Mouse (Mus musculus) kidney, adult 9 months (tissue): Measurements from ENCODE around the gene Atp8b3.

Experiments
- DNase-seq: peaks from one replicate; pipeline ENCODE4 v3.0.0; 2022

Atp8b3 gene

DNA sequence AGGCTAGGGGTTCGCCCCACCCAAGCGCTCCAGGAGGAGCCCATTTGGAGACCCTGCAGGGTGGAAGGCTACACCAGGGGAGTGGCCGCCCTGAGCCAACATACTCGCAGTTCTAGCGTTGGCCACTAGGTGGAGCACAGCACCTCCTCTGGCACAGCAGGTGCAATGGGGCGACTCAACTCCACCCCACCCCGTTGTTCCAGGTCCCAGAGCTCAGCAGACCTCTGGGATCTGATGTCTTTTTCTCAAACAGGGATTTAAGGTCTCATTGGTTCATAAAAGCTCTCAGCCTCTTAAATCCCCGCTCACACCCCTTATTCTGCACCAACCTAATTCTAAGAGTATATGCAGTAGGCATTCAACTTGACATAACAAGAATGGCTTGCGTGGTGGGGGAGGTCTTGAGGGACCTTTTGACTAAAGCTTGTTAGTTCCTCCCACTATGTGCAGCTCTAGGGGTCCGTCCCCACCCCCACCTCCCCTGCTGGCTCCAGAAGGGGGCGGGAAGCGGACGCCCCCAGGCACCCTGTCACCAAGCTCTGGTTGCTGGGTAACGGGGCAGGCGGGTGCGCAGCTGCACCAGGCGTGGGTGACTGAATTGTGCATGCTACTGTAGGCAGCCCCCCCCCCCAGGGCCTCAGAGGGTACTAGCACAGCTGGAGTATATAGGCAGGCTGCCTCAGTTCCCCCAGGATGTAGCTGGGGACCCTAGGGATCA is 27.6 kb upstream of the Atp8b3 start:
- peak; percentile 88 for DNase-seq

DNA sequence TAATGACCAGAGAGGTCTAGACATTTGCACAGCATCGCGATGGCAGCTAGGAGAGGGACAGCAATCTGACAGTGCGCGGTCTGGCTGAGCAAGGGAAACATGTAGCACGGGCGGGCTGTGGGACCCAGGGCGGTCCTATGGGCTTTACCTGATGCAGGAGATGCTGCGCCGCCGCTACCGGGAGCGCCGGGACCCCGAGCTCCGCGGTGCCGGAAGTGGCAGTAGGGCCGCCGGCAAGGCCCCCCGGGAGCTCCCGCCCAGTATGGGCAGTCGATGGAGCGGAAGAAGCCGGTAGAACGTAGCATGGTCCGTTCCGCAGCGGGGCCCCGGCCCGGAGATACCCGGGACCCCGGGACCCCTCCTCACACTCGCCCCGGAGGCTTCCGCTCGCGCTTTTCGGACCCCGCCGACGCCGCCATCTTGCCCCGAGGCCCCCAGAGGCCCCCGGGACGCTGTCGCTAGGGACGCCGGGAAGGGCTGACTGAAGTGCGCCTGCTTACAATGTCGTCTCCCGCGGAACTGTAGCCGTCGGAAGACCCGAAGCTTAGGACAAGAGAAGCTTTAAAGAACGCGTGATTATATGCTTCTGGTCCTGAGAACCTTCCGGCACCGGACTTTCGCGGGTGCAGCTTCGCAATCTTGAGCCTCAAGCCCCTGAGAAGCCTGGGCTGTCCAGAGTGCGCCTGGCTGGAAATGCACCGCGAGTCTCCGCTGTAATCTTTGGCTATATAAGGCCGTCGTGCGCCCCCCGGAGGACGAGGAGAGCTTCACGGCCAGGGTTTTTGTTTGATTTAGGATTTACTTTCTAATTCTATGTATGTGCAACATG is 22.4 kb upstream of the Atp8b3 start, which contains the start of gene Rexo1:
Gene Rexo1, minus strand, starts transcription at position 445 of the 829 bp plus-strand sequence.
- DNase-seq: peak; percentile 97

DNA sequence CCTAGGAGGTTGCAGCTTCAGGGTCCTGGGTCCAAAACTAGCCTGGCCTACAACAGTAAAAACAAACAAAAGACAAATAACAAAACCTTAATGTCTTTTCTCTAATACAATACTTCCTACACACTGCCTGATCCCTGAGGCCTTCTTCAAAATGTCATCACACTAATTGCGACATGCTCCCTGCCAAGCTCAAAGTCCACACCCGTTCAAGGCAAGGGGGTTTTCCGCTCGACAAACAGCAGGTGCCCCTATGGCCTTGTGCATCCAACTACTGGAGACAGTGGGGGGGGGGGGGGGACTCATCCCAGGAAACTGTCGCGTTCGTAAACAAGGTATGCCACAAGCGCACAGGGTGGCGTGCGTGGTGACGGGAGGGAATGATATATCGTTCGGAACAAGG is 21.7 kb upstream of the Atp8b3 start:
- peak; percentile 56 for DNase-seq

DNA sequence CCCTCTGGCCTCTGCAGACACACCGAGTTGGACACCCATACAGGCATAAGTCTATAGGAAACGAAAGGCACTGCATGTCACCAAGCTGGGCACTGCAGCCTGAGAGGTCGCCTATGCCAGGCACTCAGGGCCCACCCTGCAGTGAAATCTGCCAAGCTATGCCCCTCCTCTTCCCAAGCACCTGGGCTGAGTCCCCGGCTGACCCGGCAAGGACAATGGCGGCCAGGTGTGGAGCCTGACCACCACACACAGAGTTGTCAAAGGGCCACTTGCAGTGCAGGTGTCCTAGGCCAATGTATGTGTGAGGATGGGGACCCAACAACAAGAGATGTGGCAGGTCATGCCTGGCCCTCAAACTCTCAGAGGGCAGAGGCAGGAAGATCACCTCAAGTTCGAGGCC is 20.5 kb upstream of the Atp8b3 start:
- DNase-seq: no peak

DNA sequence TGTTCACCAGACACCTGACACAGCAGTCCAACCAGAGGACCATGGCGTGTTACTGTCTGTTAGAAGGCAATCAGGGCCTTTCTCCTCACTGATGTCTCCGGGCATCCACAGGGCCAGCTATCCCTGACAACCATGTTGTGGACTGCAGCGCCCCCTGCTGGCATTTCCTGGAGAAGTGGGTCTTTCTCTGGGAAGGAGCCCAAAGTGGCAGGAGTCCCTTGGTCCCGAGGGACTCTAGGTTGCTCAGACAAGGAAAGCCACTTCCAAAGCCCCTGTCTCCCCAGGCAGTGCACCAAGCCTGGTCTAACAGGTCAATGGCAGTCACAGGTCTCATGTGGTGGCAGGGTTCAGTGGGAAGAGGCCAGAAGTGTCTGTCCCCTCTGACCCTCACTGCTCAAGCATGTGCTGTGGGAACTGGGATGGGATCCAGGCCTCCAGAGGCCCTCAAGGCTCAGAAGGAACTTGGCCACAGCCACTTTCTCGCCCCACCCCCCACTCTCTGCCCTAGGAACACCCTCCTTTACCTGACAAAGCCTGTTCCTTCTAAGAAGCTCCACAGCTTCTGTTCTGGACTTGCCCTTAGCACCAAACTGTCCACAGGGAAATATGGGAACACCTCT is 18.5 kb upstream of the Atp8b3 start:
- peak; percentile 88 for DNase-seq

DNA sequence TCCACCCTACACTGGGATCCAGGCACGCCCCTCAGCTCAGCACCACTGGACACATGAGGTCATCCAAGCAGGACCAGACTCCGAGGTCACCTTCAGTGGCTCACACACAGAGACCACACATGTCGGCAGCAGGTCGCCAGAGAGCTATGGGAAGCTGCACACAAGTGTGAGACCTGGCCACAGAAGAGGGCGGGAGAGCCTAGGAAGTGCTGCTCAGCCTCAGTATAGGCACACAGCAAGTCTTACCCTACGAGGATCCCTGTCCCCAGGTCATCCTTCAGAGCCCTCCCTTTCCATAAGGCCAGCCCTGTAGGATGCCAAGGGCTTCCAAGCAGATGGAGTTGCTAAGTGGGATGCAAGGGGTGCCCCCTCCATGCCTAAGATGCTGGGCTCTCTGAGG is 15.1 kb upstream of the Atp8b3 start:
- DNase-seq: no peak

DNA sequence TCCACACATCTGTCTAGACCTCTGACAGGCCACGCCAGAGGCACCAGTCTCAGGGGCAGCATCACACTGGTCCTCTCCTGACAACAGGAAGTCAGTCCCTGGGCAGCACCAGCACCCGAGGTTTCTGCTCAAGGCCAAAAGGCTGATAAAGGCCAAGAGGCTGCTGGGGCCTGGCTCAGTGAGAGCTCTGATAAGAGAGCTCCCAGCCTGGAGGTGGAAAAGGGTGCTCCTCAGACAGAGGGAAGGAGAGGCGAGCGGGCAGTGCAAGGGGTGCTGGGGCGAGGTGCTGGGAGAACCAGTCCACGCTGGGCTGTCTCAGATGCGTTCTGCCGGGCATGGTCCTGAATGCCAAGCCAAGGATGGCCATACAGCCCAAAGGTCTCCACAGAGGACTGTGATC is 14.7 kb upstream of the Atp8b3 start:
- no peak for DNase-seq

DNA sequence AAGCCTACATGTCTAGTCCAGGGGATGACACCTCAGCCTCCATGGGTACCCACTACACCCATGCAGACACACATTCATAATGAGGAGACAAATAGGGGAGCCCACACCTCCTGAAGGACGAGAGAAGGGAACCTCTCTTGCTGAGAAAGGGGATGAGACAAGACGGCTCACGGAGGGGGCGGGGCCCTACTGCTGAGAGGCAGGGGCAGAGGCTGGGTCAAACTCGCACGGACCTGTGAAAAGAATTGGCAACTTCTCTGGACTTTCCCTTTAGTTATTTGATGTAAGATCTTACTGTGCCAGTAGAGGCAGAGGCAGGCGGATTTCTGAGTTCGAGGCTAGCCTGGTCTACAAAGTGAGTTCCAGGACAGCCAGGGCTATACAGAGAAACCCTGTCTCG is 13.4 kb upstream of the Atp8b3 start:
- DNase-seq: no peak

DNA sequence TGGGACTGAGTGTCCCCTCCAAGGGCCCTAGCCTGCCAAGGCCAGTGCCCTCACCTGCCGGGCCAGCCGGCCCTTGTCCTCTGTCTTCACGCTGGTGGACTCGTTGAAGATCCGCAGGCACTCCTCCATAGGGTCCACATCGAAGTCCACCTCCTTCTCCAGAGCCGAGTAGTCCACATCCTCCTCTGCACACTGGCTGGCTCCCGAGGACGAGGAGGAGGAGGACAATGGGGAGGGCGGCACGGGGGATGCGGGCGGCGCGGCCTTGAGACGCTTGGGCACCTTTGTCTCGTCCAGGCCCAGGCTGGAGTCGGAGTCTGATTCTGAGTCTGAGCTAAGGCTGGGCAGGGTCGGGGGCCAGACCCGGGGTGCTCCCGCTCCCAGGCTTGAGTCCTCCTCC is 10.4 kb upstream of the Atp8b3 start:
- no peak for DNase-seq

DNA sequence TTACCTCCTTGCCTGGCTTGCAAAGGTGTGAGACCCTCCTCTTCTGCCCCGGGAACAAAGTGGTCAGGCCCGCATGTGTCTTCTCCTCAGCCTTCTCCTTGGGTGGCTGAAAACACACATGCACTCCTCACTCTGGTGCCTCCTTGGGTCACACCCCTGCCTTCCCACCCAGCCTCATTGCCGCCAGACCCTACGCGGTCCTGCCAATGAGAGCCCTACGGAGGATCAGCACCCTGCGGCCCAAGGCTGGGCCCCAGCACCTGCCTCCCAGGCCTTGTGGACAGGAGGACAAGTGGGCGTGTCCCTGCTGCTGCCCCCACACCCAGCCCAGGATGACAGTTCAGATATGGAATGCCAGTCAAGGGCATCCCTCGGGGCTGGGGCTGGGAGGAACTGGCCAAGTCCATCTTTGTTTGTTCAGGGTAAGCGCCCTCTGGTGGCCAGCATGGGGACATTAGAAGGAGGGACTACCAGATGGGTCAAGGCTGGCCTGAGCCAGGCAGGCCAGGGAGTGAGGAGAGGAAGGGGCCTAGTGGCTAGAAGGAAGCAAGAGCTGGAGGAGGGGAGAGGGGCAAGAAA is 9.6 kb upstream of the Atp8b3 start:
- DNase-seq: peak; percentile 56

DNA sequence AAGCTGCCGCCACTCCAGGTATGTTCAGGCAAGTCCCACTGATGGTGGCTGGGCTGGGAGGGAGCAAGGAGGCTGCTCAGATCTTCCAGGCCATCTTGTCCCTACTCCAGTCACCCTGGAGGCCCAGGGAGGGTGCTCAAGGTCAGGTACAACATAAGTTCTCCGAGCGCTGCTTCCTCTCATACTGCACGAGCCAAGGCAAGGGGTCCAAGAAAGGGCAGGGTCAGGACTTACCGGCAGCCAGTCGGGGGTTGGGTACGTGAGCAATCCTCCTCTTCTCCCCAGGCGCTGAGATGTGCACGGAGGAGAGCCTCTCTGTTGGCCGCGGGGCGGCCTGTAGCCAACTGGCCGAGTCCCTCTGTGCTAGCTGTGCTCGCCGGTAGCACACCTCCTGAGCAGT is 8.6 kb upstream of the Atp8b3 start:
- no peak for DNase-seq

DNA sequence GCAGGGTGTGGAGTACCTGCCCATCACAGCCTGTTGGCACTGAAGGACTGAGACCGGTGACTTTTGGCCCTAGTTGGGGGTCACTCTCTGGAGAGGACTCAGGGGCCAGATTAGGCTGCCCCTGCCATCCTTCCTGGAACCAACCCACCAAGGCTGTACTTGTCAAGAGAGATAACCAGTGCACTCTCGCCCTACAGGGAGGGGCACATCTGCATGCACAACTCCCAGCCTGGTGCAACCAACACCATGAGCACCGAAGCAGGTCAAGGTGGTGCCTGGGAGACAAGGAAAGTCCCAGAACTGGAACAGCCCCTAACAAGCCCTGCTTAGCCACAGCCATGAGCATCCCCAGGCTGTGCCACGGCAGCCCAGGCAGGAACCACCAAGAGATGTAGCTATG is 8.0 kb upstream of the Atp8b3 start:
- DNase-seq: no peak

DNA sequence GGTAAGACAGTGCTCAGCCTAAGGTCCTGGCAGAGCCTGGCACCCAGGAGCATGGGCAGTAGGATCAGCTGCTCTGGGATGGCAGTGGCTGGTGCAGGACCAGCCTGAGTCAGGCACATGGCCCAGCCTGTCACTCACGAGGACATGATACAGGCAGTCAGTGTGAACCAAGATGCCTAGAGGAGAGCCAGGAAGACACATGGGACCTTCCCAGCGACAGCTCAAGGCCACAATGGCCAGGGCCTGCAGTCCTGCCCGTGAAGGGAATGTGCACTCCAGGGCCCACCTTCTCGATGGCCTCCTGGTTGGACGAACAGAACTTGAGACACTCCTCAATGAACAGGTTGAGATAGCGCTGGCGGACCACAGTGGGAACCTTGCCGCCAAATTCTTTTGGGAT is 6.7 kb upstream of the Atp8b3 start:
- DNase-seq: no peak

DNA sequence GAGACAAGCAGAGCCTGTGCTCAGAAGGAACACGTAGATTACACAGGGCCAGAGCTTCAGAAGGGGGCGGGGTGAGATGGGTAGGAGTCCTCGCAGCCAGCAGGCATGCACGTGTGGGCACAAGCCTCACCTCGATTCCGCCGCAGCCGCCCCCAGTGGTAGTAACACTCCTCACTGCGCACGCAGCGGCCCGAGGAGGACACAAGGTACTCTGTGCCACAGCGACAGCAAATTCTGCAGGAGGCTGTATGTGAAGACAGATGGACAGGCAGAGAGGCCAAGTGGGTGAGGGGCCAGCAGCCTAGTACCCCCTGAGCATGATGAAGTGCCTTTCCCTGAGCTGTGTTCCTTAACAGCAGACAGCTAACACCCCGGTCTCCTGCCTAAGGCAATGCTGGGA is 4.9 kb upstream of the Atp8b3 start:
- DNase-seq: no peak

DNA sequence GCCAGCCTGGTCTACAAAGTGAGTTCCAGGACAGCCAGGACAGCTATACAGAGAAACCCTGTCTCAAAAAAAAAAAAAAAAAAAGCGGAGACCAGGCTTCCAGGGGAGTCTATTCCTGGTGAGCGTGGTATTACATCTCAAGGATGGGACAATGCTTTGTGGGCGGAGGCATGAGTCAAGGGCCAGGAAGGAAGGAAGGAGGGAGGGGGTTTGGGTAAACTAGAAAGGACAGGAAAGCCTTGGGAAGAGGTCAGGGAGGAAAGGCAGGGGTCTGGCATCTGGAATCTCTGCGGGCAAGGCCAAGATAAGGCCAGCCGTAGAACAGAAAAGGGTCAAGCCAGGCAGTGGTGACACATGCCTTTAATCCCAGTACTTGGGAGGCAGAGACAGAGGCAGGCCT is 569 bp upstream of the Atp8b3 start:
- no peak for DNase-seq

DNA sequence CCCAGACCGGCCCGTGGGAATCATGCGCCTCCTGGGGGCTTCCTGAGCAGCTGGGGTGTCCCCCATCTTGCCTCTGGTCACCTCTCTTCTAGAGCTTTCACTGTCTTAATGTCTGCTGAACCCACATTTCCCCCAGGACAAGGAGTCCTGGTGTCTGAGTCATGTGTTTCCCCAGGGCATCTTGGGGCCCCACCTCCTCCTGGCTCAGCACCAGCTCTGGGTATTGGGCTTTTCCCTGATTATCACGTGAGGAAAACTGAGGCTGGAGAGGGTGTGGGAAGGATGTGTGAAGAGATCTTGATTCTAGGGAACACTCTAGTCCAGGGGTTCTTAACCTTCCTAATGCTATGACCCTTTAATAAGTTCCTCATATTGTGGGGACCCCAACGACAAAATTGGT is 744 bp downstream of the Atp8b3 start:
- no peak for DNase-seq

DNA sequence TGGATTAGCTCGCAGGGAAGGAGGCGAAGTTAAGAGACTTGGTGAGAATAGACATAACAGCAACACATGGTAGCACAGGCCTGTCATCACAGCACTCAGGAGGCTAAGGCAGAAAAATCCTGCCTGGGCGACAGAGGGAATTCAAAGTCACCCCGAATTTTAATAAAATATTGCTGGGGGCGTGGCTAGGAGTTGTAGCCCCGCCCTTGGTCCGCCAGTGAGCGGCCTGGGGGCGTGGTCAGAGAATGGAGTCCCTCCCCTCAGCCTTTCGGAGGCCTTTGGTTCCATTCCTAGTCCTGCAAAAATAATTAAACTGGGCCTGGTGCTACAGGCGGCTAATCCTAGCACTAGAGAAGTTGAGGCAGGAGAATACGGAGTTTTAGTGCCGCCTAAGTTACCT is 3.2 kb downstream of the Atp8b3 start:
- no peak for DNase-seq

DNA sequence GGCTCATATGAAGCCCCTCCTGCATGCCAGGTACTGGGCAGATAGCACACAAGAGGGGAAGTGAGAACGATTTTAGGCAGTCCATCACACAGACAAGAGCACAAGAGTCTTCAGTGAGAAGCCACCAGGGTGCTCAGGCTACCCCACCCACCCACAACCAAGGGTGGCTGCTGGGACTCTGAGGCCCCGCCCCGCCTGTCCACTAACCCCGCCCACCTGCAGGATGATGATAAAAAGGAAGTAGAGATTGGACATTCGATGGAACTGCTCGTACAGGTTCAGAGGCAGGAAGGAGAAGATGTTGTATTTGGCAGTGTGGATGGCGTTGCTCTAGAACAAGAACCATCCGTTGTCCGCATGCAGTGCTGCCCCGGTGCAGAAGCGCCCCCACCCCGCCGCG is 3.9 kb downstream of the Atp8b3 start:
- DNase-seq: no peak

DNA sequence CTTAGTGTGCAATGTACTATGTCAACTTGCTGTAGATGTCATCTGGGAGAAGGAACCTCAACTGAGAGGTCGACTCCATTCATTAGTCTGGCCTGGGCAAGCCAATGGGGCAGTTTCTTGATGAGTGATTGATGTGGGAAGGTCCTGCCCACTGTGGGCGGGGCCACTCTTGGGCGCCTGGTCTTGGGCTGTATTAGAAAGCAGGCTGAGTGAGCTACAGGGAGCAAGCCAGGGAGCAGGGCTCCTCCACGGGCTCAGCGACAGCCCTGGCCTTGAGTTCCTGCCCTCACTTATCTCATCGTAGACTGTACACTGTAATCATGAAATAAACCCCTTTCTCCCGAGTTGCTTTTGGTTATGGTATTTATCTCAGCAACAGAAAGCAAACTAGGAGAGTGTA is 5.2 kb downstream of the Atp8b3 start:
- DNase-seq: no peak

DNA sequence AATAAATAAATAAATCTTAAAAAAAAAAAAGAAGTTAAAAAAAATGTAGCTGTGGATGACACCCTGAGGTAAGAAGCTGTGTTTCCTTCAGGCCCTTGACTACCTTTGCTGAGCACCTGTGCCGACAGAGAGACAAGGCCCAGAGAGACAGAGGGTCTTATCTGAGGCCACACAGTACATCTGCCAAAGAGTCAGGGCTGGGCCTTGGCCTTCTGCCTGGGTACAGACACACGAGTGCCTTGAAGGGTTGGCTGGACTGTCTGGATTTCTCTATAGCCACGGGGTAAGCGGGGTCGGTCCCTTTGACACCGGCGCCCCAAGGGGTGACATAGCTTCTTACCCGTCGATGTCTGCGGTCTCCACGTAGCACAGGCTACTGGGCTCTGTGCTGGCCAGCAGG is 6.1 kb downstream of the Atp8b3 start:
- DNase-seq: no peak

DNA sequence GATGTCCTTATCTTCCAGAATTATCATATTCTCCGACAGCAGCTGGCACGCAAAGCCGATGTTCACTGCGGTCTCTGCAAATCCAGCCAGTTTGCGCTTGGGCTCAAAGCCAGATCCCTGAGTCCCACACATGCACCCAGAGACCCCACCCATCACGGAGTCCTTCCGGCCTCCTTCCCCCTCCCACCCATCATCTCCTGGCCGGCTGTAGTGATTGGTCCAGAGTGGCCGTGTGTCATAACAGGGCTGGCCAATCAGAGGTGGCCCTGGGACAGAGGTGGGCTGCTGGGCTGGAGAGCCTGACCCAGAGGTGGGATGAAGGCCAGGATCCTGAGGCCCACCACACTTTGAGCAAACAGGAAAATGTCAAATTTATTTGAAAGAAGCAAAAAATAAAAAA is 12.8 kb downstream of the Atp8b3 start:
- DNase-seq: no peak

DNA sequence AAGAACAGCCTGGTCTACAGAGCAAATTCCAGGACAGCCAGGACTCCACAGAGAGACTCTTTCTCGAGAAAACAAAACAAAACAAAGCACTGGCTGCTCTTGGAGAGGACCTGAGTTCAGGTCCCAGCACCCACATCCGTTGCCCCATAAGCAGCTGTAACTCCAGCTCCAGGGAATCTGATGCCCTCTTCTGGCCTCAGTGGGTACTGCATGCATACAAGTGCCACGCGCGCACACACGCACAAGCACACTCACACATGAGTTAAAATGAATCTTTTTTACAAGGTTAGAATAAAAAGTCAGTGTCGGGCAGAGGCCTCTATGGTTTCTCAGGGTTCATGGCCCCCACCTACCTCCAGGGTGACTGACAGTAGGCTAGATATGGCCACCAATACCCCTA is 15.6 kb downstream of the Atp8b3 start:
- DNase-seq: no peak

DNA sequence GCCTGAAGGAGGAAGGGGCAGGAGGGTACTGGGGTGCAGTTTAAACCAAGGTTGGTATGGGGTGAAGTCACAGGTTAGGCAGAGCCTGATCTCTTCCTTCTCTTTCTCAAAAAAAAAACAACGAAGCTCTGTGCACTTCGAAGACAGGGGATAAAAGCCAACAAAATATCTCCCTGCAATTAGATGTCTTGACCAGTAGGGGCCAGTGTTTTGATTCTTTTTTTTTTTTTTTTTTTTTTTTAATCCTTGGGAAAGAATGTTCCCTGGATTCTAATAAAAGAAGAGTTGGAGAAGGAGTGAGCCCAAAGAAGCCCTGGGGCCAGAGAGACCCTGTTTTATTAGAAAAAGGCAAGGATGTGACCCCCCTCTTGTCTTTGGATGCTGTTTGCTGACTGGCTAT is 19.6 kb downstream of the Atp8b3 start:
- no peak for DNase-seq

DNA sequence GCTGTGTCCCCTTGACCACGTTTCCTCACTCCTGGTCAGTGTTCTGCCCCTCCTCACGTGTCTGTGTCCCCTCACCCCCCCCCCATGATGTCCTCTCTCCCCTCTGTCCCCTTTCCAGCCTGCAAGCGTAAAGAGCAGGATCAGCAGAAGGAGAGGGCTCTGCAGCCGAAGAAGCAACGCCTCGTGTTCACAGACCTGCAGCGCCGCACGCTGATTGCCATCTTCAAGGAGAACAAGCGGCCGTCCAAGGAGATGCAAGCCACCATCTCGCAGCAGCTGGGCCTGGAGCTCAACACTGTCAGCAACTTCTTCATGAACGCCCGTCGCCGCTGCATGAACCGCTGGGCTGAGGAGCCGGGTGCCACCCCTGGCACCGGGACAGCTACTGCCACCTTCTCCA is 25.2 kb downstream of the Atp8b3 start:
- no peak for DNase-seq
